Mouse (Mus musculus) erythroblast, embryonic 14.5 days (primary cell): Measurements from ENCODE around the gene Zfp273.

ENCODE experiments used
- GATA1 ChIP-seq: IDR thresholded peaks from 2 replicates; pipeline ENCODE4 v1.6.1; 2012; ENCODE audit warnings: low read length, inconsistent platforms, mixed read lengths
- TAL1 ChIP-seq: IDR thresholded peaks from 3 replicates; pipeline ENCODE4 v1.6.1; 2012; ENCODE audit warnings: low read length, inconsistent platforms, mixed read lengths

DNA sequence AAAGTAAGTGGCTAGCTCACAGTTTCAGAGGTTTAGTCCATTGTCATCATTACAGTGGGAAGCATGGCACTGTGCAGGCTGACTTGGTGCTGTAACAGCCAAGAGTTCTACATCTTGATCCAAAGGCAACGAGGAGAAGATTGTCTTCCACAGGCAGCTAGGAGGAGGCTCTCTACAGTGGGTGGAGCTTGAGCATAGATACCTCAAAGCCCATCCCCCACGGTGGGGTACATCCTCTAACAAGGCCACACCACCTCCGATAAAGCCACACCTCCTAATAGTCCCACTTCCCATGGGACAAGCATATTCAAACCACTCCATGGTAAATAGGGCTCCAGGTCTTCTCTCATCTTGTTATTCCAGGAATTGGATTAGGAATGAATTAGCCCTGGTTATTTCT, 36.8 kb downstream of the Zfp273 start:
- no peak for TF ChIP-seq GATA1
- TF ChIP-seq TAL1, result no peak
